Mouse (Mus musculus) c-Kit-positive CD71-negative TER-119-negative erythroid progenitor cells, embryonic 14.5 days (primary cell): ENCODE measurements around the gene Panx1.

Source experiments
- DNase-seq: peaks from one replicate; pipeline ENCODE4 v3.0.0-alpha.2; 2013; ENCODE audit warnings: low read depth

Panx1 gene

DNA sequence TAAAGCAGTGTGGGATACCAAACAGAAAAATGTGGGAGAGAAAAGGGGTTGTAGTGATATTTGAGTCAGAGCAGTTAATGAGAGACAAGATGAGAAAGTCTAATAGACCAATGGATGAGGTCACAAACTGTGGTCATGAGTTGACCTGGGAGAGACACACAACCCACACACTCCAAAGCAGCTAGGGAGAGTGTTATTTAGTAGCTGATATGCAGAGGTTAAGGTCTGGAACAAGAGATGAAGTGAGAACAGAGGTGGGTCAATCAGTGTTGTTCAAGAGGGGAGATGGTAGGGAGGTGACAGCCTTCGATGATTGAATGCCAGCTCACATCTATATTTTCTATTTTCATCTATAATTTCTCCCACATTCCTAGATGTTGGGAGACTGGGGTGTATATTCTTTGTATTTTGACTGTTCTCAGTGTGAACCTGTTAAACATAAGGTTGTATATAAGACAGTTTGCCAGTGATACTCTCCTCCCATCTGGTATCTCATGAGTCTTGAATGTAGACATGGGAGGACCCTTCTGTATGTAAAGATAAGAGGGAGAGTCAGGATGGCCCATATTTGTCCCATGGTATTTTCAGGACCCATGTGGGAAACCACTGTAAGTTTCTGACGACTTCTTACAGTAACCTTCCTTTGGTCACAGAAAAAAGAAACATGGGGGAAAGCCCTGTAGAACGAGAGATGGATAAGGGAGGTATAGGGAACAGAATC is 74.3 kb downstream of the Panx1 start:
- DNase-seq = no peak

DNA sequence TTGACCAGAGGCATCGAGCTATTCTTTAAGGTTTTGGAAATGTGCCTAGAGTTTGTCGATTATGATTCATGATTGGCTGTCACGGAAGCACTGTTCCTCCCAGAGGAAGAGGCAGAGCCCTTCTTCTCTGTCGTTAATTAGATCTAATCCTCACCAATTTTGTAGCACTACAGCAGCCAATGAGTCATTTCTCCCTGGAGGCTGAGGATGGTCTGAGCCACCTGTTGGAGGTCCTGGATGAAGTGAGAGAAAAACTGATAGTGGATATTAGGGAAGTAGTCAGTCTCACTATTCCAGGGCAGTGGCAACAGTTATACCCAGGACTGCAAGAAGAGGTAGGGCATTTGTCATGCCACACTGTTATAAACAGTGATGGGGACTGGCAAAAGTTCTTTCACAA is 75.1 kb downstream of the Panx1 start:
- DNase-seq = no peak

DNA sequence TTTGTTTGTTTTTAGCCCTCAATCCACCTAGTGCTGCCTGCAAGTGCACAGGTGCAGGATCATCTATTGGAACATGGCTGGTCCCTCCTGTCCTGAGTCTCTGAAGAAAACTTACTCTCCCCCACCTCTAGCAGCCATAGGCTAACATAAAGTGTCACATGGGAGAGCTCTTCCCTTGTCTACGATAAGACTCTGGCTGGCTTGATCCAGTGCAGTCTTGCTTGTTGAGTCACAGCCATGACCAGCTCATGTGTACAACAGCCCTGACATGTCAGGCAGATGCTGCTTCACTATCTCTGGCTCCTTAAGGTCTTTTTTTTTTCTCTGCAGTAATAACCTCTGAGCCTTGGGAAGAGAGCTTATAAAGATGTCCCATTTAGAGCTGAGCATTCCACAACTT is 77.7 kb downstream of the Panx1 start:
- DNase-seq = no peak

DNA sequence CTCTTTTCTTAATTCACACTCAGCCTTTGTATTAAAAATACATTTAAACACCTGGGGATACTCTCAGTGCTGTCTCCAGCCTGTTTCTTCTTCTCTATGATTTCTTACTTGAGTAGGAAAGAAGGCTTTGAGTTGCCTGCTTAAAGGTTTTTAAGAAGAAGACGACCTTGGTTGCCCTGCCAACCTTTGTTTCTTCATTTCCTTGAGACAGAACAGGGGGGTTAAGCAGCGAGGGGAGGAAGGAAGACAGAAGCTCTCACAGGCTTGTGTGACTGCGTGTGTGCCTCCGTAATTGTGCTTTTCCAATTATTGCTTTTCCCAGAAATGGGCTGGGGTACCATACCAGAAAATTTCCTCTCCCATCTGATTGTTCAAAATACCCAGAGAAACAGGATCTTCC is 78.5 kb downstream of the Panx1 start:
- no peak for DNase-seq

DNA sequence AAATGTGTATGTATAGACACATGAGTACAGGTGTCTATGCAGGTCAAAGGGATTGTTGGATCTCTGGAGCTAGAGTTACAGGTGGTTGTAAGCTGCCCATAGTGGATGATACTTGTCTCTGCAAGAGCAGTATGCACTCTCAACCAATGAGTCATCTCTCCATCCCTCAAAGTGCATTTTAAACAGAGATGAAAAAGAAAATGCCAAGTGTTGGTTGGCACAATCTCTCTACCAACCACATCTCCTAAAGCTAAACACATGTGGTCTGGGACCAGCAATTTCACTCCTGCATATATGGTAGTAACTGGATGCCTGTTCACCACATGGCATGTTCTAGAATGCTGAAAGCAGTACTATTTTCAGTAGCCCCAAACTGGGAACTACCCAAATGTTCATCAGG is 79.9 kb downstream of the Panx1 start:
- no peak for DNase-seq

DNA sequence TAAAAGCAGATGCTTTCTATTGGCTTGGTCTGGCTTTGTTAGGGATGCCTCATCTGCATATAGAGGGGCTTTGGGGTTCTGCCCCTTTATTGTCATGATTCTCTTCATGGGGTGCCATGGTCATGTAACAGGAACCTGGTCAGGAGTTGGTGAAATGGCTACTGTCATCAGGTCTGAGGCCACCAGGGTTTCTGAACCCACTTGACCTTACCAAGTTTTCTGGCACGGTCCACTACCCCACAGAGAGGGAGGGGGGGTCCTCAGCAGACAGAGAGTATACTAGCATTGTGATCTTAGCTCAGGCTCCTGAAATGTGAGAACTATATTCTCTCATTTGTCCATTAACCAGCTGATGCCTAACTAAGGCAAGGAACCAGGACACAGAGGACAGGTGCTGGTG is 82.5 kb downstream of the Panx1 start:
- no peak for DNase-seq

DNA sequence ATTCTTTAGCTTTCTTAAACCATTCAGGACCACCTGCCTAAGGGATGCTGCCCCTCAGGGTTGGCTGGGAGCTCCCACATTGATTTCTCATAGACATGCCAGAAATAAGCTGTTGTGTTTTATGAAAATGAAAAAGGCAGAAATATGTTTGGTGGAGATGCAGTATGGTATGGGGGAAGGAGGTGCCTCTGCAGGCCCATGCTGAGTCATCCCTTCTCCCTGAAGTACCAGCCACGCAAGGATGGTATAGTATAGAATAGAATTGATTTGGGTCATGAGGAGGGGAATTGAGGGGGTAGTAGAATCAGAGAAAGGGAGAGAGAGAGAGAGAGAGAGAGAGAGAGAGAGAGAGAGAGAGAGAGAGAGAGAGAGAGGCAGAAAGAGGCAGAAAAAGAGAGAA is 90.6 kb downstream of the Panx1 start:
- no peak for DNase-seq
